Mouse (Mus musculus) midbrain, embryonic 13.5 days (tissue): ENCODE measurements around the gene Eif3l. TPM values are rescaled to one million over a fixed set of nuclear protein-coding genes. Genes with fewer than 3 reads are reported as not detected.

Experiments used
- ATAC-seq: fragments of 200-750 bp; cut with Nextera tagmentation; 2 replicates; pipeline ENCODE4 v1.8.0; 2017; ENCODE audit warnings: mild to moderate bottlenecking, moderate TSS enrichment, moderate library complexity
- H3K27ac ChIP-seq: fragments of 300-500 bp; sonication (generic); 2 replicates; pipeline ENCODE4 v1.5.1; 2015; ENCODE audit warnings: inconsistent platforms, mild to moderate bottlenecking, moderate library complexity
- H3K27me3 ChIP-seq: fragments of 300-500 bp; sonication (generic); 2 replicates; pipeline ENCODE4 v1.6.1; 2015; ENCODE audit warnings: mild to moderate bottlenecking, inconsistent platforms
- H3K36me3 ChIP-seq: fragments of 300-500 bp; sonication (generic); 2 replicates; pipeline ENCODE4 v1.6.1; 2015; ENCODE audit warnings: mild to moderate bottlenecking, inconsistent platforms
- H3K4me1 ChIP-seq: fragments of 300-500 bp; sonication (generic); replicated peaks from 2 replicates; pipeline ENCODE4 v1.6.1; 2015; ENCODE audit warnings: inconsistent platforms
- H3K4me2 ChIP-seq: fragments of 300-500 bp; sonication (generic); replicated peaks from 2 replicates; pipeline ENCODE4 v1.6.1; 2015; ENCODE audit warnings: moderate library complexity, mild to moderate bottlenecking, inconsistent platforms
- H3K4me3 ChIP-seq: fragments of 300-500 bp; sonication (generic); replicated peaks from 2 replicates; pipeline ENCODE4 v1.5.1; 2015; ENCODE audit warnings: mild to moderate bottlenecking, inconsistent platforms
- H3K9ac ChIP-seq: fragments of 300-500 bp; sonication (generic); replicated peaks from 2 replicates; pipeline ENCODE4 v1.6.1; 2015; ENCODE audit warnings: mild to moderate bottlenecking, inconsistent platforms
- H3K9me3 ChIP-seq: fragments of 300-500 bp; sonication (generic); 2 replicates; pipeline ENCODE4 v1.6.1; 2016; ENCODE audit warnings: mild to moderate bottlenecking, inconsistent platforms
- WGBS: fragments of 180-500 bp; shearing (Covaris S2); methylation state at CpG from one replicate; pipeline ENCODE4 v1.1.7; 2015; 5-methylcytosine and 5-hydroxymethylcytosine counted together
- polyA plus RNA-seq: library from polyadenylated mRNA; unstranded; fragments of >200 nt; fragmentation: Nextera tagmentation; extraction: Ambion mirVana; gene quantifications from 2 replicates; pipeline ENCODE4 v1.2.1, GENCODE M21; 2015

The Eif3l gene
- polyA plus RNA-seq, 1 experiment from 2014 or later: 180 TPM

DNA sequence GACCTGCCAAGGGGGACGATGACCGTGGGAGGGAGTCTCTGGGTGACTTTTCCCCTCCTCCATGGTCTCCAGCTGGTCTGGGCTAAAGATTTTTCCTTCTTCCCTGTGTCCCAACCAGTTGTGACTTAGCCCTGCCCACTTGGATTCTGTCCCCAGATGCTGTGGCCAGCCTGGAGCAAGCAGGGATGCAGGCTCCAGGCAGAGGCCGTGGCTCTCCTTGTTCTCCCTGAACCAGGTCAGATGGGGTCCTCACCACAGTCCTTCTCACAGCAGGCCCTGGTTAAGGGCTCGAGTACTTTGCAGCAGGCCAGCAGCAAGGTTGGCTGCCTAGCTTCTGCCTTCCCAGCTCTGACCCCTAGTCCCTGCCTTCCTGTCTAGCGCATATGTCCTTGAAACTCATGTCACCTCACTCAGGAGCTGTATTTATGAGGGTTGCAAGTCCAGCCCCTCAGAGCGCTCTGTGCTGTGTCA lies 58.2 kb downstream of the Eif3l start:
- H3K9ac ChIP-seq: no peak overlapping the region
- H3K9me3 ChIP-seq: no peaks in the 10 kb centered on the region
- no peaks in the 10 kb centered on the region for H3K27me3 ChIP-seq
- WGBS: 86% methylated on average over 6 of the region's 6 CpGs
- H3K36me3 ChIP-seq: peaks cover 58% of the 10 kb centered on the region
- no peaks in the 10 kb centered on the region for H3K4me1 ChIP-seq
- H3K27ac ChIP-seq: no peak overlapping the region
- ATAC-seq: no peak
- no peak overlapping the region for H3K4me3 ChIP-seq
- no peak overlapping the region for H3K4me2 ChIP-seq

DNA sequence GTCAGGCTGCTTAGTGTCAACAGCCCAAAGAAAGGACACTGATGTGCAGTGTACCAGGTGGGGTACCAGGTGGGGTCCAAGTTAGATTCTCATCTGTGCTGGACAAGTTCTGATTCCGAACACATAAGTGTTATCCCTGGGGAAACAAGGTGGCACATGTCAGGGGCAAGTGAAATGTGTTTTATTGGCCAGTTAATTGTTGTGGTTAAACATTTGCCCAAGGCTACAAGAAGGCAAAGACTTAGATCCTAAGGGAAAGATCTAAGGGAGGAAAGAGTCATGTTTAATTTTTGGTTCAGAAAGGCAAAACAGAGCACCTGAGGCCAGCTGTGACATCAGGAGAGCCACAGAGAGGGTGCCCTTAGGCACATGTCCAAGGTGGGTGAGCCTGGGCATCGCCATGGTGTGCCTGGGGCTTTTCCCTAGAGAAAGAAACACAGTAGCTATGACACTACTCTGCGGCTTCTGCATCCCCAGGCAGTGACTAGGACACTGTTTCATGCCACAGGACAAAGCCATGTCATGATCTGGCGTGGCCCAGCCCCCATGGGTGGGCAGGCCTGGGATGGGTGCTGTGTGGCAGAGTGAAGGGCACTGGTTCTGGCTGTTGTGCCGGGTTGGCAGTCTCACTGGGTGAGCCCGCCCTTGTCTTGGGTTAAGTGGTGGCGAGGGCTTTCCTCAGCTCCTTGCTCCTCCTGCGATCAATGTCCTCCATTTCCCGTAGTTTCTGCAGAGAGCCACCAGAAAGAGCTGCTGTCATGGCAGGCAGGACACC lies 59.7 kb downstream of the Eif3l start:
- peak; percentile 14; the same call in 1 of the 2 replicates for ATAC-seq
- Histone ChIP-seq H3K9me3 (no peaks in the 10 kb centered on the region), H3K27me3 (no peaks in the 10 kb centered on the region), H3K9ac (no peak overlapping the region), H3K27ac (no peak overlapping the region), H3K4me2 (no peak overlapping the region), H3K4me3 (no peak overlapping the region), H3K36me3 (peaks cover 48% of the 10 kb centered on the region), H3K4me1 (no peaks in the 10 kb centered on the region)
- 85% methylated on average over 9 of the region's 9 CpGs for WGBS

DNA sequence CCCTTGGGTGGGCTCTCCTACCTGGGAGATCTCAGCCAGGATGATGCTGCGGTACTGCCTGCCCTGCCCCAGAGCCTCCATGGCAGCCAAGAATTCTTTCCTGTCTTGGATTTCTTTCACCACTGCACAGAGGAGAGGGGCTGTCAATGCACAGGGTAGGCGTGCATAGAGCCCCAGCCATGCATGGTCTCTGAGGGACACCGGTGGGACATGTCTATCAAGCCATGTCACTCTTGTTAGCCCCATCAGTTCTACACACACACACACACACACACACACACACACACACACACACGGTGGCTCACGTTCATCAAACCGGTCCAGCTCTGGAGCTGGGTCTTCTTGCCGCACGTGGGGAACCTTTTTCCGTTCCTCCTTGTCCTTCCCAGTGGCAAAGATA lies 60.4 kb downstream of the Eif3l start:
- no peak overlapping the region for H3K4me2 ChIP-seq
- H3K27ac ChIP-seq: no peak overlapping the region
- H3K9ac ChIP-seq: no peak overlapping the region
- peaks cover 2% of the 10 kb centered on the region for H3K4me1 ChIP-seq
- no peak for ATAC-seq
- no peak overlapping the region for H3K4me3 ChIP-seq
- H3K9me3 ChIP-seq: no peaks in the 10 kb centered on the region
- no peaks in the 10 kb centered on the region for H3K27me3 ChIP-seq
- WGBS: 87% methylated on average over 9 of the region's 9 CpGs
- H3K36me3 ChIP-seq: peaks cover 41% of the 10 kb centered on the region

DNA sequence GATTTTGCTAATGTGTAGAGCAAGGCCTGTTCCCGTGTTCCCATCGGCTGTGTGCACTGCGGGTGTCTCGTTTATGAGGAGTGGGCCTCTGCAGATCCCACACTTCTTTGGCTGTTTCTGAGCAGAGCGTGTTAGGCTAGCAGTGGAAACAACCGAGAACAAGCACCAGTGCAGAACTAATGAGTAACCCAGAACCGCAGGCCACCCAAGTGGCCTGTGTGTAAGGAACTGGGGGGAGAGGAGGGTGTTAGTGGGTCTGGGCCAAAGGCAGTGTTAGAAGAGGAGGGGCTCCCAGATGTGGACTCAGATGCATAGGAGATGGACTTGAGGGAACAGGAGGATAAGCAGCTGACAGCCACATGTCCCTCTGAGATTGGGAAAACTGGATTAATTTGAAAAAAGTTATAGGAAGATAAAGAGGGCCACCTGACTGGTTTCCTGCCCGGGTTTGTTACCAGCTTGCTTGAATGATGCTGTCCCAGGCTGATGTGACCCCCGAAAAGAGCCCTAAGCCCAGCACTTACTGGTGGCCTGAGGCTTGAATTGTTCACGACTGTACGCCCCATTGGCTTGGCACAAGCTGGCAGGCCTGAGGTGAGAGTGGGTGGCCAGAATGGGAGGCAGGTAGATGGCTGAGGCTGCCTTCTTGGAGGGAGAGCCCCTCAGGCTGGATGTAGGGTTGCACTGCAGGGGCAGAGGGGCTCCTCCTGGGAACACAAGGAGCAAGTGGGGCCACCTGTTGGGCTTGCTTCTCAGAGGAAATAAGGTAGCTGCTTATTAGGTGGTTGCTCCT lies 61.0 kb downstream of the Eif3l start:
- no peaks in the 10 kb centered on the region for H3K27me3 ChIP-seq
- no peak overlapping the region for H3K4me2 ChIP-seq
- H3K27ac ChIP-seq: no peak overlapping the region
- no peak overlapping the region for H3K4me3 ChIP-seq
- WGBS: 73% methylated on average over 11 of the region's 11 CpGs
- H3K36me3 ChIP-seq: peaks cover 35% of the 10 kb centered on the region
- no peaks in the 10 kb centered on the region for H3K9me3 ChIP-seq
- no peak for ATAC-seq
- peaks cover 6% of the 10 kb centered on the region for H3K4me1 ChIP-seq
- peak overlapping the region; percentile 10; the same call in 1 of the 2 replicates for H3K9ac ChIP-seq

DNA sequence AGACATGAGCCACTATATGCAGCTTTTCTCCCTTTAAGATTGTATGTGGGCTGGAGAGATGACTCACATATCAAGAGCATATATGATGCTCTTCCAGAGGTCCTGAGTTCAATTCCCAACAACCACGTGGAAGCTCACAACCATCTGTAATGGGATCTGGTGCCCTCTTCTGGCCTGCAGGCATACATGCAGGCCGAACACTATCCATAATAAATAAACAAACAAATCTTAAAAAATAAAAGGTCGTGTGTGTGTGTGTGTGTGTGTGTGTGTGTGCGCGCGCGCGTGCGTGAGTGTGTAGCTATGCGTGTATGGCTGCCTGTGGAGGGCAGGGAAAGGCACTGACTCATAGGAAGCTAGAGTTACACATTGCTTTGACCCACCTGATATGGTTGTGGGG lies 64.7 kb downstream of the Eif3l start:
- no peaks in the 10 kb centered on the region for H3K27me3 ChIP-seq
- no peaks in the 10 kb centered on the region for H3K9me3 ChIP-seq
- no peak overlapping the region for H3K27ac ChIP-seq
- WGBS: 68% methylated on average over 10 of the region's 10 CpGs
- H3K9ac ChIP-seq: no peak overlapping the region
- peaks cover 21% of the 10 kb centered on the region for H3K4me1 ChIP-seq
- peaks cover 7% of the 10 kb centered on the region for H3K36me3 ChIP-seq
- ATAC-seq: no peak
- H3K4me3 ChIP-seq: no peak overlapping the region
- H3K4me2 ChIP-seq: no peak overlapping the region

DNA sequence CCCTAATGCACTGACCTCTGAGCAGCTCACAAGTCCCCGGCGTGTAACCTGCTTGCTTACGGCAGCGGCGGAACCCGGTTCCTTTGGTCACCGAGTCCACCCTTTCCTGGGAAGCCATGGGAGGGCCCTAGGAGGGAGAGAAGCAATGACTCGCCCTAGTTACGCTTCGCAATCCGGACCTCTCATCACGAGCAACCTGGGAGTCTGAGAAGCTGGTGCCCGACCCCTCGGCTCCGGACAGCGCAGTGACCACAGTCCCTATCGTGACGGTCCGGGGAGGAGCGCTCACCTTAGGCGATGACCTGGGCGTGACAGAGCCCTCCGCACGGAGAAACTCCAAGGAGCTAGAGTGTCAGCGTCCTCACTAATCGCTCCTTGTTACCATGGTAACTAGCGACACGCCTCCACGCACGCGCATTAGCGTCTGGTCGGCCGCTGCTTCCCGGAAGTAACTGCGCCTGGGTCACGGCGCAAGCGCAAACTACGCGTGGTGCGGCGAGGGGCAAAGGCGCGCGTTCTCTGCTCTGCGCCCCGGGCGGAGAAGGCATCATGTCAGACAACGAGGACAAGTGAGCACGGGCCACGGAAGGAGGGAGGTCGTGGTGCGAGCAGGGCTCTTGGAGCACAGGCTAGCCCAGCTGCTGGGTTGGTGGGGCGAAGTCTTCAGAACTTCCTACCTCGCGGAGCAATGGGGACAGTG lies 66.0 kb downstream of the Eif3l start, which contains the start of the genes Polr2f and 1700088E04Rik:
Polr2f (plus strand) TSS at position 144 of the 700 bp plus-strand sequence.
1700088E04Rik (minus strand) TSS at position 388 of the 700 bp plus-strand sequence.
- H3K4me1 ChIP-seq: peaks cover 21% of the 10 kb centered on the region
- under 1% methylated on average over 57 of the region's 57 CpGs for WGBS
- peak; percentile 94 for ATAC-seq

DNA sequence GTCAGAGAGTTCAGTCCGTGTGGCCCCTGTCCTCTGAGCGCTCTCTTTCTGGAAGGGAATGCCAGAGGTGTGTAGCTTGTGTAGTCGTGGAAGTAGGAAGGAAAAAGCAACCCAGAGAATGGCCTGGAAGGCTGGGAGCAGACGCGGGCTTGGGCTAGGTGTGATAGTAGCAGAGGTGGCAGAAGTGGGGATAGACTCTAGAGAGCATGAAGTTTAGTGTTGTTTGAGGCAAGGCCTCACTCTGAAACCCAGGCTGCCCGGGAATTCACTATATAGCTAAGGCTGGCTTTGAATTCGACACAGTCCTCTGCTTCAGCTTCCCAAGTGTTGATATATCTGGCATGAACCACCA lies 66.6 kb downstream of the Eif3l start:
- Histone ChIP-seq H3K9ac (peak overlapping the region; percentile 87), H3K4me3 (peak overlapping the region; percentile 92), H3K4me2 (peak overlapping the region; percentile 80), H3K4me1 (peaks cover 21% of the 10 kb centered on the region), H3K27ac (0 out of 2 replicates have a peak overlapping the region, but pooled peaks have one; percentile 10), H3K9me3 (no peaks in the 10 kb centered on the region), H3K36me3 (peaks cover 26% of the 10 kb centered on the region), H3K27me3 (no peaks in the 10 kb centered on the region)
- no peak; the same call in 1 of the 2 replicates for ATAC-seq
- WGBS: 2% methylated on average over 7 of the region's 7 CpGs

More for the DNA sequence above, 66.0 kb downstream of the Eif3l start, which contains the start of the genes Polr2f and 1700088E04Rik:
- H3K27me3 ChIP-seq: no peaks in the 10 kb centered on the region
- peaks cover 21% of the 10 kb centered on the region for H3K36me3 ChIP-seq
- H3K9ac ChIP-seq: peak within 1 kb of the TSS; percentile 87
- H3K9me3 ChIP-seq: no peaks in the 10 kb centered on the region
- peak within 1 kb of the TSS; percentile 80 for H3K4me2 ChIP-seq
- H3K4me3 ChIP-seq: peak within 1 kb of the TSS; percentile 92
- H3K27ac ChIP-seq: 0 out of 2 replicates have a peak within 1 kb of the TSS, but pooled peaks have one; percentile 10

DNA sequence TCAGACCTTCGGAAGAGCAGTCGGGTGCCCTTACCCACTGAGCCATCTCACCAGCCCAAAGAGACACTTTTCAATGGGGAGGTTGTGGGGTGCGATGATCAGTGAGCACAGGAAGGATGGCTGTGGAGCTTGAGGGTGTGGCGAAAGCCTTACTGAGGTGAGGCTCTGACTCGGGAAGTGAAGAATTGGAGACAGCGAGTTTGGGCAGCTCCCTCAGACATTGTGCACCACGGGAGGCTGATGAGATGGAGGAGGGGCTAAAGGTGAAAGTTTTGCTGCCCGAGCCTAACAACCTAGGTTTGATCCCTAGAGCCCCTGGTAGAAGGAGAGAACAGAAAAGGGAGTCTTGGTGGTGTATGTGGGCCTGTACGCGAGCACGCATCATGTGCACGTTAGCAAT lies 68.3 kb downstream of the Eif3l start:
- Histone ChIP-seq H3K4me2 (no peak overlapping the region), H3K27me3 (no peaks in the 10 kb centered on the region), H3K9ac (no peak overlapping the region), H3K4me1 (peaks cover 21% of the 10 kb centered on the region), H3K9me3 (no peaks in the 10 kb centered on the region), H3K4me3 (no peak overlapping the region), H3K36me3 (peaks cover 41% of the 10 kb centered on the region), H3K27ac (no peak overlapping the region)
- no peak for ATAC-seq
- 91% methylated on average over 12 of the region's 12 CpGs for WGBS

Other genes starting within 250 kb of the Eif3l start
- 7.0 and 8.5 TPM in 2 replicates for gene Cdc42ep1, start 232.6 kb upstream of the Eif3l start, polyA plus RNA-seq
- 1.1 TPM in 1 of 2 replicates, not detected in the other for gene Lgals2, start 219.7 kb upstream of the Eif3l start, polyA plus RNA-seq
- gene Gga1, start 198.0 kb upstream of the Eif3l start, polyA plus RNA-seq: 47.8 and 49.2 TPM in 2 replicates
- 0.12 TPM in 1 of 2 replicates, not detected in the other for gene Gm49510, start 175.5 kb upstream of the Eif3l start, polyA plus RNA-seq
- 2.5 and 4.9 TPM in 2 replicates for gene Sh3bp1, start 175.4 kb upstream of the Eif3l start, polyA plus RNA-seq
- 55.8 and 63.2 TPM in 2 replicates for gene Pdxp, start 161.3 kb upstream of the Eif3l start, polyA plus RNA-seq
- 109 and 125 TPM in 2 replicates for gene Lgals1, start 148.5 kb upstream of the Eif3l start, polyA plus RNA-seq
- gene Nol12, start 140.2 kb upstream of the Eif3l start, polyA plus RNA-seq: 53.1 and 58.0 TPM in 2 replicates
- gene Triobp, start 127.5 kb upstream of the Eif3l start, polyA plus RNA-seq: 38.3 and 42.6 TPM in 2 replicates
- 329 and 351 TPM in 2 replicates for gene H1f0, start 46.7 kb upstream of the Eif3l start, polyA plus RNA-seq
- gene Galr3, start 33.3 kb upstream of the Eif3l start, polyA plus RNA-seq: not detected in 2 replicates
- gene Ankrd54, start 12.3 kb upstream of the Eif3l start, polyA plus RNA-seq: 52.6 and 56.4 TPM in 2 replicates
- 8.6 and 9.5 TPM in 2 replicates for gene Micall1, start 33.7 kb downstream of the Eif3l start, polyA plus RNA-seq
- gene Polr2f, start 65.8 kb downstream of the Eif3l start, polyA plus RNA-seq: 295 and 296 TPM in 2 replicates
- gene 1700088E04Rik, start 66.1 kb downstream of the Eif3l start, polyA plus RNA-seq: 14.0 and 16.6 TPM in 2 replicates
- 0.58 and 0.67 TPM in 2 replicates for gene Sox10, start 90.1 kb downstream of the Eif3l start, polyA plus RNA-seq
- gene Pick1, start 154.0 kb downstream of the Eif3l start, polyA plus RNA-seq: 82.2 and 86.8 TPM in 2 replicates
- 0.88 and 1.0 TPM in 2 replicates for gene Gm49486, start 154.2 kb downstream of the Eif3l start, polyA plus RNA-seq
- 0.22 and 0.23 TPM in 2 replicates for gene Slc16a8, start 179.6 kb downstream of the Eif3l start, polyA plus RNA-seq
- gene Baiap2l2, start 210.4 kb downstream of the Eif3l start, polyA plus RNA-seq: 0.72 and 1.4 TPM in 2 replicates